Mouse (Mus musculus): Measurements from ENCODE around the gene Insc.

Insc gene

DNA sequence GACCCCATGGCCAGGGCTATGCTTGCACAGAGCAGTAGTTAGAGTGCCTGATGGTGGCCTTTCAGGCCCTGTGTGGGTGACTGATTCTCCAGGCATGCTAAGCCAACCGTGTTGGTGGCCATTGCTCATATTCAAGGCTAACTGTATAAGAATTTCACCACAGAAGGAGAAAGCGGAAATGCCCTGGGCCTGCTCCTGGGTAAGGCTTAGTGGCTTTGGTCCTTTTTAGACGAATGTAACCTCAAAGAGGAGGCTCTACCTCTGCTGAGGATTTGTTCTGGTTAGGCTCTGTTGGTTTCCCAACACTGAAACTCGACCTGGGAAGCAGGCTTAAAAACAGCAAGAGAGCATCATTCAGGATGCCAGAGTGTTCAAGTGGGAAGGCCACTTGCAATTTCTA lies 4.7 kb downstream of the Insc start:
- Histone ChIP-seq H3K4me3 (replicated peaks; ENCODE audit: low read length) (no peak overlapping the region), H3K36me3 (ENCODE audit: insufficient read depth, low read length) (no peaks in the 10 kb centered on the region), H3K9me3 (ENCODE audit: low read length) (no peaks in the 10 kb centered on the region), H3K27me3 (ENCODE audit: insufficient read depth, low read length) (peaks cover 44% of the 10 kb centered on the region), H3K4me1 (replicated peaks; ENCODE audit: low read depth, low read length) (peaks cover 33% of the 10 kb centered on the region)
- TF ChIP-seq POU5F1 (IDR thresholded peaks at IDR 0.05; ENCODE audit: borderline replicate concordance, low read length), result no peak
- no peak for TF ChIP-seq CTCF (conservative IDR thresholded peaks at IDR 0.05; ENCODE audit: low read length)
- TF ChIP-seq NANOG (IDR thresholded peaks at IDR 0.05; ENCODE audit: borderline replicate concordance, low read length), result no peak

- H3K4me1 ChIP-seq (replicated peaks; ENCODE audit: low read depth, low read length), result peaks cover 14% of the 10 kb centered on the region
- H3K4me3 ChIP-seq (replicated peaks; ENCODE audit: low read length), result no peak overlapping the region
- TF ChIP-seq NANOG (IDR thresholded peaks at IDR 0.05; ENCODE audit: borderline replicate concordance, low read length), result no peak
- TF ChIP-seq POU5F1 (IDR thresholded peaks at IDR 0.05; ENCODE audit: borderline replicate concordance, low read length), result no peak
- no peak for TF ChIP-seq CTCF (conservative IDR thresholded peaks at IDR 0.05; ENCODE audit: low read length)
- H3K9me3 ChIP-seq (ENCODE audit: low read length), result no peaks in the 10 kb centered on the region
- no peaks in the 10 kb centered on the region for H3K36me3 ChIP-seq (ENCODE audit: insufficient read depth, low read length)
- peaks cover 13% of the 10 kb centered on the region; the same call in 1 of the 2 replicates for H3K27me3 ChIP-seq (ENCODE audit: insufficient read depth, low read length)
These were observed 10.0 kb downstream of the Insc start for GRCm38 (mm10) chr7:114753471-114753870.

DNA sequence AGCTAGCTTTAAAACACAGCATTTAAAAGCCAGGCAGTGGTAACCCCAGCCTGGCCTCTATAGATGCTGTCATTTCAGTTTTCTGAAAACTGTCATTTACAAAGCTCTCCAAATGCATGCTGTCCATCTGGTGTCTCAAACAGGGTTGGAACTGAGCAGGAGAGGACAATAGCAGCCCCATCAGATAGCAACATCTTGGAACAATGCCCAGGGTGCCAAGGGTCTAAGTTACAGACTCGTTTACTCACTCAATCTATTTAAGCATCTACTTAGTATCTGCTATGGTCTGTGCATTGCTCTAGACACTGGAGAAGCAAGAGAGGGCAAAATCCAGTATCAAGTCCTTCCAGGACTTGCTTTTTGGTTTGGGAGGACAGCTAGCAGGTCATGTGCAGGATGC lies 10.7 kb downstream of the Insc start:
- H3K9me3 ChIP-seq (ENCODE audit: low read length), result no peaks in the 10 kb centered on the region
- no peaks in the 10 kb centered on the region for H3K36me3 ChIP-seq (ENCODE audit: insufficient read depth, low read length)
- H3K27me3 ChIP-seq (ENCODE audit: insufficient read depth, low read length), result peaks cover 7% of the 10 kb centered on the region; the same call in 1 of the 2 replicates
- TF ChIP-seq NANOG (IDR thresholded peaks at IDR 0.05; ENCODE audit: borderline replicate concordance, low read length) (no peak), CTCF (conservative IDR thresholded peaks at IDR 0.05; ENCODE audit: low read length) (no peak), POU5F1 (IDR thresholded peaks at IDR 0.05; ENCODE audit: borderline replicate concordance, low read length) (no peak)
- peaks cover 14% of the 10 kb centered on the region for H3K4me1 ChIP-seq (replicated peaks; ENCODE audit: low read depth, low read length)
- H3K4me3 ChIP-seq (replicated peaks; ENCODE audit: low read length), result no peak overlapping the region

GRCm38 (mm10) chr7:114754626-114755025 lies 11.1 kb downstream of the Insc start:
- Histone ChIP-seq H3K4me1 (replicated peaks; ENCODE audit: low read depth, low read length) (peaks cover 14% of the 10 kb centered on the region), H3K9me3 (ENCODE audit: low read length) (no peaks in the 10 kb centered on the region), H3K36me3 (ENCODE audit: insufficient read depth, low read length) (no peaks in the 10 kb centered on the region), H3K4me3 (replicated peaks; ENCODE audit: low read length) (no peak overlapping the region), H3K27me3 (ENCODE audit: insufficient read depth, low read length) (peaks cover 7% of the 10 kb centered on the region; the same call in 1 of the 2 replicates)
- TF ChIP-seq POU5F1 (IDR thresholded peaks at IDR 0.05; ENCODE audit: borderline replicate concordance, low read length), result no peak
- TF ChIP-seq CTCF (conservative IDR thresholded peaks at IDR 0.05; ENCODE audit: low read length), result no peak
- no peak for TF ChIP-seq NANOG (IDR thresholded peaks at IDR 0.05; ENCODE audit: borderline replicate concordance, low read length)

- Histone ChIP-seq H3K4me3 (replicated peaks; ENCODE audit: low read length) (no peak overlapping the region), H3K36me3 (ENCODE audit: insufficient read depth, low read length) (no peaks in the 10 kb centered on the region), H3K4me1 (replicated peaks; ENCODE audit: low read depth, low read length) (no peaks in the 10 kb centered on the region), H3K27me3 (ENCODE audit: insufficient read depth, low read length) (no peaks in the 10 kb centered on the region), H3K9me3 (ENCODE audit: low read length) (no peaks in the 10 kb centered on the region)
- no peak for TF ChIP-seq CTCF (conservative IDR thresholded peaks at IDR 0.05; ENCODE audit: low read length)
- no peak for TF ChIP-seq NANOG (IDR thresholded peaks at IDR 0.05; ENCODE audit: borderline replicate concordance, low read length)
- TF ChIP-seq POU5F1 (IDR thresholded peaks at IDR 0.05; ENCODE audit: borderline replicate concordance, low read length), result no peak
These were observed 19.2 kb downstream of the Insc start for GRCm38 (mm10) chr7:114762660-114763059.

DNA sequence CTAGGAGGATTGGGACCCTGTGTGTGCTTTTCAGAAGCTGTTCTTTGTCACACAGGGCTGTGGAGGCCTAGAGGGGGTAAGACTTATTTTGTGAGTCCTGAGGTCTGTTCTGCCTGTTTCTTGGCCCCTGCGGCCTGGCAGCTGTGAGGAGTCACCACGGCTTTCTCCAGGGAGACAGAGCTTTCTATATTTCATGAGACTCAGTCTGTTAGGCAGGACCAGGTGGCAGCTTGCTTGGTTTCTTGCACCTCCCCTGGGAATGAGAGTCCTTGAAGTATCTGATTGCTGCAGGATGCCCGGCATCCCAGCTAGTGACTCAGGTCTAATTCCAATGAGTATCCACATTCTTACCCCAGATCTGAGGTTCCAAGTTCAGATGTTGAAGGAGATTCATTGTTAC lies 21.8 kb downstream of the Insc start:
- Histone ChIP-seq H3K27me3 (ENCODE audit: insufficient read depth, low read length) (no peaks in the 10 kb centered on the region), H3K9me3 (ENCODE audit: low read length) (no peaks in the 10 kb centered on the region), H3K4me1 (replicated peaks; ENCODE audit: low read depth, low read length) (no peaks in the 10 kb centered on the region), H3K4me3 (replicated peaks; ENCODE audit: low read length) (no peak overlapping the region), H3K36me3 (ENCODE audit: insufficient read depth, low read length) (no peaks in the 10 kb centered on the region)
- TF ChIP-seq CTCF (conservative IDR thresholded peaks at IDR 0.05; ENCODE audit: low read length) (no peak), POU5F1 (IDR thresholded peaks at IDR 0.05; ENCODE audit: borderline replicate concordance, low read length) (no peak), NANOG (IDR thresholded peaks at IDR 0.05; ENCODE audit: borderline replicate concordance, low read length) (no peak)

- Histone ChIP-seq H3K36me3 (ENCODE audit: insufficient read depth, low read length) (no peaks in the 10 kb centered on the region), H3K4me3 (replicated peaks; ENCODE audit: low read length) (no peak overlapping the region), H3K4me1 (replicated peaks; ENCODE audit: low read depth, low read length) (no peaks in the 10 kb centered on the region), H3K27me3 (ENCODE audit: insufficient read depth, low read length) (no peaks in the 10 kb centered on the region), H3K9me3 (ENCODE audit: low read length) (no peaks in the 10 kb centered on the region)
- TF ChIP-seq POU5F1 (IDR thresholded peaks at IDR 0.05; ENCODE audit: borderline replicate concordance, low read length), result no peak
- TF ChIP-seq NANOG (IDR thresholded peaks at IDR 0.05; ENCODE audit: borderline replicate concordance, low read length), result no peak
- no peak for TF ChIP-seq CTCF (conservative IDR thresholded peaks at IDR 0.05; ENCODE audit: low read length)
These were observed 23.0 kb downstream of the Insc start for GRCm38 (mm10) chr7:114766523-114766922.

DNA sequence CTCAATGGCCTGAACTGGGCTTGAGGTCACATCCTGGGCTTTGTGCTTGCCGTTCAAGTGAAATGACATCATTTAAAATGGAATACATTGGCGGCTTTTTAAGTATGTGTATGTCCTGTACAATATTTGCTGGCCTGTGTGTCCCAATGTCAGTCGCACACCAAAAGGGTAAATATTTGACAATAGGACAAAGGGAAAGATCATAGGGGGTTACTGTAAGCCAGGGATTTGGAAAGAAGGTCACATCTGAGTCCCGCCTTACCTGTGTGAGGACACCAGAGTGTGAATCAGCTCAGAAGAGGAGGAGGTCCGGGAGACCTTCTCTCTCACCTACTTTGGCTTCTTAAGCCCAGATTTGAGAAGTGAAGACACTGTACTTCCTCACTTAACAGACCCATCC lies 25.0 kb downstream of the Insc start:
- H3K9me3 ChIP-seq (ENCODE audit: low read length), result no peaks in the 10 kb centered on the region
- H3K4me3 ChIP-seq (replicated peaks; ENCODE audit: low read length), result no peak overlapping the region
- H3K4me1 ChIP-seq (replicated peaks; ENCODE audit: low read depth, low read length), result no peaks in the 10 kb centered on the region
- no peaks in the 10 kb centered on the region for H3K36me3 ChIP-seq (ENCODE audit: insufficient read depth, low read length)
- TF ChIP-seq NANOG (IDR thresholded peaks at IDR 0.05; ENCODE audit: borderline replicate concordance, low read length), result no peak
- TF ChIP-seq CTCF (conservative IDR thresholded peaks at IDR 0.05; ENCODE audit: low read length), result no peak
- no peak for TF ChIP-seq POU5F1 (IDR thresholded peaks at IDR 0.05; ENCODE audit: borderline replicate concordance, low read length)
- no peaks in the 10 kb centered on the region for H3K27me3 ChIP-seq (ENCODE audit: insufficient read depth, low read length)

DNA sequence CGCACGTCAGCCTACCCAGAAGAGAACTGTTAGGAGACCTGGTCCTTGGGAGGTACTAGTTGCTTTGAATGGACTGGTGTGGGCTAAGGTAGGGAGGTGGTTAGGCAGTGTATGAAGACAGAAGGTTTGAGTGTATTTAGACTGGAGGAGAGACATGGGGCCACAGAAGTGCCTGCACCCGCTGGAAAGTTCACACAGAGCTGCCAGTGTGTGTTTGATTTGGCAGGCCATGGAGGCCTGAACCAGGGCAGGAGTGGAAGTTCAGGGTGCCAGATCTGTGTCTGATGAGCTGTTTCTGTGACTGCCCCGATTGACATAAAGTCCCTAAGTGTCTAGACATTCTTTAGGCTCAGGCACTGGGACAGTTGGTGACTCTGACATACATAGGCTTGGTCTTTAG lies 25.5 kb downstream of the Insc start:
- TF ChIP-seq NANOG (IDR thresholded peaks at IDR 0.05; ENCODE audit: borderline replicate concordance, low read length) (no peak), CTCF (conservative IDR thresholded peaks at IDR 0.05; ENCODE audit: low read length) (no peak), POU5F1 (IDR thresholded peaks at IDR 0.05; ENCODE audit: borderline replicate concordance, low read length) (no peak)

More for the DNA sequence above, 25.5 kb downstream of the Insc start:
- Histone ChIP-seq H3K36me3 (ENCODE audit: insufficient read depth, low read length) (no peaks in the 10 kb centered on the region), H3K27me3 (ENCODE audit: insufficient read depth, low read length) (no peaks in the 10 kb centered on the region), H3K4me3 (replicated peaks; ENCODE audit: low read length) (no peak overlapping the region), H3K9me3 (ENCODE audit: low read length) (no peaks in the 10 kb centered on the region), H3K4me1 (replicated peaks; ENCODE audit: low read depth, low read length) (no peaks in the 10 kb centered on the region)
